Mouse (Mus musculus): ENCODE measurements around the gene Atp2c2.

The Atp2c2 gene

GRCm38 (mm10) chr8:119743291-119744026, 43.6 kb downstream of the Atp2c2 start:
- DNase-seq = peak; percentile 45

GRCm38 (mm10) chr8:119744604-119745003, 44.8 kb downstream of the Atp2c2 start:
- DNase-seq = no peak

- DNase-seq = peak; percentile 25
These were observed 55.7 kb downstream of the Atp2c2 start for GRCm38 (mm10) chr8:119755238-119756146.

- DNase-seq = no peak
These were observed 56.3 kb downstream of the Atp2c2 start for GRCm38 (mm10) chr8:119756147-119756461.

GRCm38 (mm10) chr8:119756538-119756937, 56.7 kb downstream of the Atp2c2 start:
- no peak for DNase-seq

- no peak for DNase-seq
These were observed 61.9 kb downstream of the Atp2c2 start for GRCm38 (mm10) chr8:119761692-119762091.

- no peak for DNase-seq
These were observed 62.7 kb downstream of the Atp2c2 start for GRCm38 (mm10) chr8:119762226-119763220.

GRCm38 (mm10) chr8:119765311-119765710, 65.5 kb downstream of the Atp2c2 start:
- no peak for DNase-seq

- DNase-seq = no peak
These were observed 66.1 kb downstream of the Atp2c2 start for GRCm38 (mm10) chr8:119765761-119766444.

- no peak for DNase-seq
These were observed 76.9 kb downstream of the Atp2c2 start for GRCm38 (mm10) chr8:119776668-119777245.

- DNase-seq = no peak
These were observed 78.0 kb downstream of the Atp2c2 start for GRCm38 (mm10) chr8:119777765-119778164.

- peak; percentile 100 for DNase-seq
These were observed 78.5 kb downstream of the Atp2c2 start, which contains the start of gene Tldc1 for GRCm38 (mm10) chr8:119778263-119778662. TSS of gene Tldc1 (minus strand) at chr8:119778416.

- DNase-seq = peak; percentile 85
These were observed 79.4 kb downstream of the Atp2c2 start for GRCm38 (mm10) chr8:119779013-119779737.

GRCm38 (mm10) chr8:119780402-119781049, 80.7 kb downstream of the Atp2c2 start:
- DNase-seq = no peak

GRCm38 (mm10) chr8:119781086-119781840, 81.5 kb downstream of the Atp2c2 start:
- DNase-seq = no peak

GRCm38 (mm10) chr8:119782715-119783114, 82.9 kb downstream of the Atp2c2 start:
- DNase-seq = peak; percentile 83

- DNase-seq = no peak
These were observed 83.8 kb downstream of the Atp2c2 start for GRCm38 (mm10) chr8:119783579-119783978.

GRCm38 (mm10) chr8:119784141-119784574, 84.3 kb downstream of the Atp2c2 start:
- peak; percentile 72 for DNase-seq

GRCm38 (mm10) chr8:119784676-119785075, 84.9 kb downstream of the Atp2c2 start:
- DNase-seq = no peak
